Mouse (Mus musculus) myocyte (in vitro differentiated cells): ENCODE data around the gene Dbil5. TPM values are rescaled to one million over a fixed set of nuclear protein-coding genes. Genes with fewer than 3 reads are reported as not detected.
A peak's percentile ranks its signal among the peaks of the same experiment; 100 is the strongest.

Experiments
- H3K27me3 ChIP-seq: one replicate; pipeline ENCODE4 v1.6.1; 2011; ENCODE audit not compliant: control insufficient read depth, insufficient read depth, insufficient read length
- H3K36me3 ChIP-seq: one replicate; pipeline ENCODE4 v1.6.1; 2011; ENCODE audit not compliant: control insufficient read depth, insufficient read depth
- H3K4me2 ChIP-seq: one replicate; pipeline ENCODE4 v1.6.1; 2011; ENCODE audit warnings: low read depth, control low read depth
- H3K4me3 ChIP-seq: one replicate; pipeline ENCODE4 v1.5.1; 2011; ENCODE audit warnings: mild to moderate bottlenecking, control low read depth, moderate library complexity
- H3K79me2 ChIP-seq: one replicate; pipeline ENCODE4 v1.6.1; 2011; ENCODE audit not compliant: control insufficient read depth, insufficient read depth
- H3ac ChIP-seq: one replicate; pipeline ENCODE4 v1.6.1; 2011; ENCODE audit not compliant: control insufficient read depth, insufficient read length
- CEBPB ChIP-seq: IDR thresholded peaks from 2 replicates; pipeline ENCODE4 v1.6.1; 2011; ENCODE audit warnings: mild to moderate bottlenecking, moderate library complexity; ENCODE audit not compliant: poor library complexity, insufficient read depth, severe bottlenecking
- E2F4 ChIP-seq: IDR thresholded peaks from one replicate; pipeline ENCODE4 v1.6.1; 2011; ENCODE audit warnings: mild to moderate bottlenecking, control low read depth, moderate library complexity; ENCODE audit not compliant: insufficient read depth
- MAX ChIP-seq: IDR thresholded peaks from one replicate; pipeline ENCODE4 v1.6.1; 2011; ENCODE audit warnings: low read depth, mild to moderate bottlenecking, control low read depth
- MYOD1 ChIP-seq, 3 experiments: IDR thresholded peaks; one replicate each; pipeline ENCODE4 v1.6.1; 2011; ENCODE audit warnings: control low read depth in 2 of 3, low read depth in 2 of 3, mild to moderate bottlenecking in 2 of 3, moderate library complexity in 1 of 3; ENCODE audit not compliant: insufficient read length in 2 of 3, control insufficient read depth in 1 of 3
- MYOG ChIP-seq, 3 experiments: IDR thresholded peaks; one replicate each; pipeline ENCODE4 v1.6.1; 2011; ENCODE audit warnings: control low read depth in 2 of 3, low read depth in 2 of 3, mild to moderate bottlenecking in 2 of 3; ENCODE audit not compliant: insufficient read length in 2 of 3, control insufficient read depth in 1 of 3, insufficient read depth in 1 of 3
- POLR2A ChIP-seq: IDR thresholded peaks from one replicate; pipeline ENCODE4 v1.6.1; 2011; ENCODE audit warnings: low read depth, mild to moderate bottlenecking, control low read depth, moderate library complexity; ENCODE audit not compliant: insufficient read length
- POLR2AphosphoS2 ChIP-seq: IDR thresholded peaks from one replicate; pipeline ENCODE4 v1.6.1; 2011; ENCODE audit warnings: low read depth, control low read depth; ENCODE audit not compliant: insufficient read length
- REST ChIP-seq: IDR thresholded peaks from one replicate; pipeline ENCODE4 v1.6.1; 2011; ENCODE audit warnings: mild to moderate bottlenecking, control low read depth, moderate library complexity; ENCODE audit not compliant: insufficient read depth, insufficient read length
- SRF ChIP-seq: IDR thresholded peaks from one replicate; pipeline ENCODE4 v1.6.1; 2011; ENCODE audit warnings: low read depth; ENCODE audit not compliant: control insufficient read depth, insufficient read length
- TCF12 ChIP-seq: IDR thresholded peaks from one replicate; pipeline ENCODE4 v1.6.1; 2011; ENCODE audit warnings: mild to moderate bottlenecking, control low read depth; ENCODE audit not compliant: poor library complexity, insufficient read depth, severe bottlenecking
- TCF3 ChIP-seq: IDR thresholded peaks from one replicate; pipeline ENCODE4 v1.6.1; 2011; ENCODE audit warnings: low read depth, control low read depth; ENCODE audit not compliant: insufficient read length
- USF1 ChIP-seq: IDR thresholded peaks from one replicate; pipeline ENCODE4 v1.6.1; 2011; ENCODE audit warnings: low read depth, mild to moderate bottlenecking, control low read depth, moderate library complexity
- polyA plus RNA-seq: library from polyadenylated mRNA; unstranded; fragments of >200 nt; fragmentation: generic; extraction: Trizol; gene quantifications from one replicate; pipeline ENCODE4 v1.2.1, GENCODE M21; 2012; ENCODE audit warnings: missing spikeins

Gene Dbil5
- polyA plus RNA-seq, 1 experiment, result 0.86 TPM

DNA sequence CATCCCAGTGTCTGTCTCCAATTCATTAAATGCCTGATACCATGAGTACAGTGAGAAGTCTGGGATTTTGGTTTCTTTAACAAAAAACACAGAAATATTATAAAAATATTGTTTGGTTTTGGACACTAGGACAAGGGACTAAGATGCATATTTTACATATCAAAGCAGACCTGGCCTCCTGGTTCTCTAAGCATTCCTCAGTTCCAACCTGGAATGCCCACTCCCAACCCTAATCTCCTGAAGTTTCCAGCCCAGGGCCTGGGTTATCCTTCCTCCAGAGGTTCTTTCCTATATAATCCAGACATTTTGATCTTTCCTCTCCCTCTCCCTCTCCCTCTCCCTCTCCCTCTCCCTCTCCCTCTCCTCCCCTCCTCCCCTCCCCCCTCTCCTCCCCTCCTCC lies 7.6 kb downstream of the Dbil5 start:
- Histone ChIP-seq H3K79me2 (no peaks in the 10 kb centered on the region), H3K36me3 (peaks cover 4% of the 10 kb centered on the region), H3K4me3 (no peak overlapping the region), H3K4me2 (no peak overlapping the region), H3ac (no peak overlapping the region), H3K27me3 (no peaks in the 10 kb centered on the region)
- TF ChIP-seq TCF3, result no peak
- no peak for TF ChIP-seq MAX
- no peak for TF ChIP-seq TCF12
- TF ChIP-seq CEBPB, result no peak
- no peak for TF ChIP-seq MYOG (IDR thresholded peaks at IDR 0.05; ENCODE audit: control insufficient read depth in 1 of 3, insufficient read depth in 1 of 3, insufficient read length in 2 of 3, low read depth in 2 of 3)
- TF ChIP-seq SRF, result no peak
- no peak for TF ChIP-seq REST

- TF ChIP-seq MAX, result no peak
- no peak for TF ChIP-seq SRF
- TF ChIP-seq USF1, result no peak
- no peak for TF ChIP-seq TCF12
- no peak for TF ChIP-seq POLR2AphosphoS2
- no peak for TF ChIP-seq POLR2A
- TF ChIP-seq MYOD1 (IDR thresholded peaks at IDR 0.05; ENCODE audit: control insufficient read depth in 1 of 3, insufficient read length in 2 of 3, low read depth in 2 of 3), result no peak
- no peak for TF ChIP-seq E2F4
- no peak for TF ChIP-seq CEBPB
- Histone ChIP-seq H3K4me2 (no peak overlapping the region), H3K27me3 (no peaks in the 10 kb centered on the region), H3K36me3 (peaks cover 18% of the 10 kb centered on the region), H3ac (no peak overlapping the region), H3K4me3 (no peak overlapping the region), H3K79me2 (no peaks in the 10 kb centered on the region)
Observed at GRCm38 (mm10) chr11:76236136-76236535, 18.7 kb downstream of the Dbil5 start.

- no peak overlapping the region for H3ac ChIP-seq
- no peaks in the 10 kb centered on the region for H3K36me3 ChIP-seq
- H3K4me2 ChIP-seq, result no peak overlapping the region
- no peak for TF ChIP-seq POLR2AphosphoS2
- TF ChIP-seq E2F4, result no peak
- no peak for TF ChIP-seq MYOG (IDR thresholded peaks at IDR 0.05; ENCODE audit: control insufficient read depth in 1 of 3, insufficient read depth in 1 of 3, insufficient read length in 2 of 3, low read depth in 2 of 3)
- no peak for TF ChIP-seq MYOD1 (IDR thresholded peaks at IDR 0.05; ENCODE audit: control insufficient read depth in 1 of 3, insufficient read length in 2 of 3, low read depth in 2 of 3)
- no peak for TF ChIP-seq MAX
- no peak for TF ChIP-seq POLR2A
- no peak for TF ChIP-seq SRF
- no peak for TF ChIP-seq TCF3
- no peak for TF ChIP-seq USF1
- no peak for TF ChIP-seq CEBPB
- no peak for TF ChIP-seq TCF12
- no peak for TF ChIP-seq REST
- H3K27me3 ChIP-seq, result no peaks in the 10 kb centered on the region
- peaks cover 20% of the 10 kb centered on the region for H3K79me2 ChIP-seq
- no peak overlapping the region for H3K4me3 ChIP-seq
Observed at GRCm38 (mm10) chr11:76239750-76240149, 22.3 kb downstream of the Dbil5 start.

DNA sequence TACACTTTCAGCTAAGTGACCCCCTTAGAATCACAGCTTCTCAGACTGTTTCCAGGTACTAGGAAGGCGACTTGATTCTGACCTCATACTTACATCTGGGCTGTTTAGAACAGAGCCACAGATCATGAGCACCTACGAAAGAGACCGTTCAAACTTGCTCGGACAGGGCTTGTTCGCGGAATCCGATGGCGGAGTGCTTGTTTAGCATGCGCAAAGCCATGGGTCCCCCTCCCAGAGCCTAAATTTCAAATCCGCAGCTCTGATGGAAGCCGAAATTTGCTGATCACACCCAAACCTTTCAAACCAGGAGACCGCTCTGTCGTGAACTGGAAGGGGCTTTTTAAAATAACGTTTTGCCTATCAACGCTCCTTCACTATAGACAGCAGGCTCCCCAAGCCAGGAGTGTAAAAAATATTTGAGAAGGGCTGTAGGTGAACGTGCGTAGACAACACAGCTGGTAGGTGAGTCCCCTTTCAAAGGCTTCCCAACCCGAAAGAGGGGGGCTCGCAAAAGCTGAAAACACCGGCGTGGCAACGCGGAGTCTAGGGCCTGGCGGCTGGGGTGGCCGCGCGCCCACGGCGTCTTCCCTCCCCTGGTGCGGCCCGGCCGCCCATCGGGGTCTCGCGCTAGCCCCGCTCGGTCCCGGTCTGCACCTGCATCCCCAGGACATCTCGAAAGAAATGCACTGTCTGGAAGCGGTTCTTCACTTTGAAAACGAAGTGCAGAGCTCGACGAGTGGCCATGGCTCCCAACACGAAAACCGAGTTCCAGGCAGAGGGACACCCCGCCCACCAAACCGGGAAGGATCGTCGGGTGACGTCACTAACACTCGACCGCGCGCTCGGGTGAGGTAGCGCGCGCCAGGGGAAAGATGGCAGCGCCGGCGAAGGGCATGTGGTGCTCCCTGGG lies 25.7 kb downstream of the Dbil5 start, which contains the start of the genes Mrm3 and Glod4:
Gene Mrm3, plus strand, starts transcription at position 815 of the 910 bp plus-strand sequence.
Gene Glod4, minus strand, starts transcription at position 825 of the 910 bp plus-strand sequence.
- no peak for TF ChIP-seq CEBPB
- no peak for TF ChIP-seq REST
- peak; percentile 25 for TF ChIP-seq E2F4
- peak; percentile 91 for TF ChIP-seq POLR2A
- TF ChIP-seq POLR2AphosphoS2, result peak; percentile 97
- peak; percentile 90 for TF ChIP-seq SRF
- Histone ChIP-seq H3K4me2 (peak within 1 kb of the TSS; percentile 99), H3ac (peak within 1 kb of the TSS; percentile 68), H3K79me2 (peaks cover 32% of the 10 kb centered on the region), H3K4me3 (peak within 1 kb of the TSS; percentile 85), H3K27me3 (no peaks in the 10 kb centered on the region), H3K36me3 (peaks cover 12% of the 10 kb centered on the region)

DNA sequence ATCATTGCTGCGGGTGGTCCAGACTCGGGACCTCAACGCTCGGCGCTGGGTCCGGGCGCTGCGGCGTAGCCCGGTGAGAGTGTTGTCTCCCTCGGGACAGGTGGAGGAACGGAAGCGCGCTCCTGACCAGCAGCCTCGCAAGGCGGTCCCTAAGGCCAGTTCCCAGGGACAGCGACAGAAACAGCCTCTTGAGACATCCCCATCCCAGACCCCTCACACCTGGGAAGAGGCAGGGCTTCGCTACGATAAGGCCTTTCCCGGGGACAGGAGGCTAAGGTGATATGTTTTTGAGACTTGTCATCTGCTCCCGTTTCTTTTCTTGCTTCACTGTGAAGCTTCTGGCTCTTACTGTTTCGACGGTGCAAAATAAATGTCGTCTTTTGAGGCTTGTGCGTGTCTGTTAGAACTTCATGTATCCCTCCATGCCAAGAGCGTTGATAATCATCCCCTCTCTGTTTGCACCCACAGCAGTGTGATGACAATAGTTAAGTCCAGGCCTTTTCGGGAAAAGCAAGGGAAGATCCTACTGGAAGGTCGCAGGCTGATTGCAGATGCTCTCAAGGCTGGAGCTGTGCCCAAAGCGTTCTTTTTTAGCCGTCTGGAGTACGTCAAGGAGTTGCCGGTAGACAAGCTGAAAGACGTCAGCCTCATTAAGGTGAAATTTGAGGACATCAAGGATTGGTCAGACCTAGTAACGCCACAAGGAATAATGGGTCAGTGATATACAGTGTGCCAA lies 26.6 kb downstream of the Dbil5 start:
- Histone ChIP-seq H3K4me3 (peak overlapping the region; percentile 85), H3K79me2 (peaks cover 32% of the 10 kb centered on the region), H3ac (peak overlapping the region; percentile 68), H3K27me3 (no peaks in the 10 kb centered on the region), H3K36me3 (peaks cover 12% of the 10 kb centered on the region), H3K4me2 (peak overlapping the region; percentile 80)
- TF ChIP-seq MAX (no peak), E2F4 (no peak), USF1 (no peak), REST (no peak), POLR2A (no peak), MYOG (IDR thresholded peaks at IDR 0.05; ENCODE audit: control insufficient read depth in 1 of 3, insufficient read depth in 1 of 3, insufficient read length in 2 of 3, low read depth in 2 of 3) (no peak), SRF (no peak), TCF12 (no peak), TCF3 (no peak), POLR2AphosphoS2 (no peak), CEBPB (no peak), MYOD1 (IDR thresholded peaks at IDR 0.05; ENCODE audit: control insufficient read depth in 1 of 3, insufficient read length in 2 of 3, low read depth in 2 of 3) (no peak)
